Mouse (Mus musculus) heart, embryonic 14.5 days (tissue): ENCODE data around the gene Gm11444. TPM values are rescaled to one million over a fixed set of nuclear protein-coding genes. Genes with fewer than 3 reads are reported as not detected.
A peak's percentile ranks its signal among the peaks of the same experiment; 100 is the strongest.

Experiments
- ATAC-seq: fragments of 200-750 bp; cut with Nextera tagmentation; 2 replicates; pipeline ENCODE4 v1.8.0; 2017; ENCODE audit warnings: low read depth, moderate TSS enrichment; ENCODE audit not compliant: insufficient number of reproducible peaks, insufficient read depth, low FRiP score
- H3K27ac ChIP-seq, 2 experiments: fragments of 200-500 bp in 1 of 2; fragments of 300-500 bp in 1 of 2; sonication (generic) in 1 of 2; replicated peaks in 1 of 2; 2 replicates each; pipeline ENCODE4 v1.5.1; 2012 to 2014; ENCODE audit warnings: low read depth in 2 of 2, low read length in 2 of 2, control low read depth in 1 of 2, mild to moderate bottlenecking in 1 of 2, mixed read lengths in 1 of 2; ENCODE audit not compliant: control insufficient read depth in 1 of 2, insufficient read depth in 1 of 2
- H3K27me3 ChIP-seq: fragments of 300-500 bp; sonication (generic); 2 replicates; pipeline ENCODE4 v1.6.1; 2014; ENCODE audit warnings: mild to moderate bottlenecking, low read length, control low read depth; ENCODE audit not compliant: control insufficient read depth, insufficient read depth
- H3K36me3 ChIP-seq: fragments of 300-500 bp; sonication (generic); 2 replicates; pipeline ENCODE4 v1.6.1; 2014; ENCODE audit warnings: mild to moderate bottlenecking, control low read depth, low read length, mixed read lengths; ENCODE audit not compliant: control insufficient read depth, insufficient read depth
- H3K4me1 ChIP-seq, 2 experiments: fragments of 200-500 bp in 1 of 2; fragments of 300-500 bp in 1 of 2; sonication (generic) in 1 of 2; 2 replicates each; pipeline ENCODE4 v1.6.1; 2012 to 2014; ENCODE audit warnings: low read length in 2 of 2, control low read depth in 1 of 2, mixed read lengths in 1 of 2; ENCODE audit not compliant: control insufficient read depth in 2 of 2, insufficient read depth in 2 of 2
- H3K4me2 ChIP-seq: fragments of 300-500 bp; sonication (generic); 2 replicates; pipeline ENCODE4 v1.6.1; 2014; ENCODE audit warnings: mild to moderate bottlenecking, low read length
- H3K4me3 ChIP-seq, 2 experiments: fragments of 200-500 bp in 1 of 2; fragments of 300-500 bp in 1 of 2; sonication (generic) in 1 of 2; 2 replicates each; pipeline ENCODE4 v1.5.1; 2012 to 2014; ENCODE audit warnings: low read length in 2 of 2, mild to moderate bottlenecking in 2 of 2, control low read depth in 1 of 2, low read depth in 1 of 2, moderate library complexity in 1 of 2; ENCODE audit not compliant: control insufficient read depth in 1 of 2, insufficient read depth in 1 of 2
- H3K9ac ChIP-seq: fragments of 300-500 bp; sonication (generic); 2 replicates; pipeline ENCODE4 v1.6.1; 2014; ENCODE audit warnings: mild to moderate bottlenecking, low read length
- H3K9me3 ChIP-seq: fragments of 300-500 bp; sonication (generic); 2 replicates; pipeline ENCODE4 v1.6.1; 2016; ENCODE audit warnings: low read length, control low read depth; ENCODE audit not compliant: control insufficient read depth
- whole genome bisulfite sequencing: fragments of 180-500 bp; shearing (Covaris S2); extraction: QIAGEN DNeasy Blood & Tissue Kit; methylation state at CpG from one replicate; pipeline ENCODE4 v1.1.7; 2014; 5-methylcytosine and 5-hydroxymethylcytosine counted together
- polyA plus RNA-seq: library from polyadenylated mRNA; unstranded; fragments of >200 nt; fragmentation: Nextera tagmentation; extraction: Ambion mirVana; gene quantifications from 2 replicates; pipeline ENCODE4 v1.2.1, GENCODE M21; 2014

The Gm11444 gene
- polyA plus RNA-seq, 1 experiment from 2014 or later = not detected

GRCm38 (mm10) chr11:85820959-85821358 is 29.2 kb downstream of the Gm11444 start:
- Histone ChIP-seq H3K4me1 (peaks cover 27 to 31% of the 10 kb centered on the region in 2 experiments), H3K4me2 (no peak overlapping the region), H3K27me3 (peaks cover 29% of the 10 kb centered on the region), H3K36me3 (no peaks in the 10 kb centered on the region), H3K9ac (no peak overlapping the region), H3K9me3 (no peaks in the 10 kb centered on the region), H3K27ac (no peak overlapping the region), H3K4me3 (no peak overlapping the region)
- ATAC-seq = no peak
- WGBS = 89% methylated on average over 3 of the region's 3 CpGs

GRCm38 (mm10) chr11:85818401-85818800 is 31.7 kb downstream of the Gm11444 start:
- Histone ChIP-seq H3K9ac (peak overlapping the region; percentile 34; the same call in 1 of the 2 replicates), H3K27me3 (peaks cover 21% of the 10 kb centered on the region), H3K4me1 (peaks cover 29 to 45% of the 10 kb centered on the region in 2 experiments), H3K36me3 (no peaks in the 10 kb centered on the region), H3K4me3 (no peak overlapping the region), H3K4me2 (no peak overlapping the region), H3K9me3 (no peaks in the 10 kb centered on the region), H3K27ac (peak overlapping the region in 1 of 2 experiments; percentile 47; a peak in 2 of 4 replicates)
- no peak for ATAC-seq
- 33% methylated on average over 3 of the region's 3 CpGs for WGBS

GRCm38 (mm10) chr11:85816471-85816870 is 33.7 kb downstream of the Gm11444 start:
- Histone ChIP-seq H3K27ac (no peak overlapping the region), H3K9me3 (no peaks in the 10 kb centered on the region), H3K9ac (no peak overlapping the region), H3K27me3 (peaks cover 33% of the 10 kb centered on the region), H3K4me1 (peaks cover 27 to 42% of the 10 kb centered on the region in 2 experiments), H3K36me3 (no peaks in the 10 kb centered on the region), H3K4me2 (no peak overlapping the region), H3K4me3 (no peak overlapping the region)
- no peak for ATAC-seq
- 84% methylated on average over 5 of the region's 5 CpGs for WGBS

- Histone ChIP-seq H3K27me3 (peaks cover 29% of the 10 kb centered on the region), H3K4me1 (peaks cover 26 to 41% of the 10 kb centered on the region in 2 experiments), H3K4me2 (peak overlapping the region; percentile 14), H3K9ac (no peak overlapping the region), H3K9me3 (no peaks in the 10 kb centered on the region), H3K4me3 (no peak overlapping the region), H3K36me3 (no peaks in the 10 kb centered on the region), H3K27ac (peak overlapping the region in 1 of 2 experiments; percentile 25; a peak in 1 of 4 replicates)
- no peak for ATAC-seq
- WGBS = 32% methylated on average over 4 of the region's 4 CpGs
These were observed 35.5 kb downstream of the Gm11444 start for GRCm38 (mm10) chr11:85814678-85815077.

GRCm38 (mm10) chr11:85812201-85812966 is 37.7 kb downstream of the Gm11444 start:
- peaks cover 11 to 25% of the 10 kb centered on the region in 2 experiments for H3K4me1 ChIP-seq
- no peak for ATAC-seq
- peaks cover 29% of the 10 kb centered on the region for H3K27me3 ChIP-seq
- no peak overlapping the region for H3K4me3 ChIP-seq
- no peak overlapping the region for H3K27ac ChIP-seq
- 95% methylated on average over 12 of the region's 12 CpGs for WGBS
- H3K9me3 ChIP-seq = no peaks in the 10 kb centered on the region
- H3K4me2 ChIP-seq = no peak overlapping the region
- H3K9ac ChIP-seq = no peak overlapping the region
- no peaks in the 10 kb centered on the region for H3K36me3 ChIP-seq

GRCm38 (mm10) chr11:85811676-85812075 is 38.5 kb downstream of the Gm11444 start:
- H3K9ac ChIP-seq = no peak overlapping the region
- peaks cover 11 to 25% of the 10 kb centered on the region in 2 experiments for H3K4me1 ChIP-seq
- H3K9me3 ChIP-seq = no peaks in the 10 kb centered on the region
- no peak for ATAC-seq
- H3K4me2 ChIP-seq = no peak overlapping the region
- H3K36me3 ChIP-seq = no peaks in the 10 kb centered on the region
- H3K27me3 ChIP-seq = peaks cover 29% of the 10 kb centered on the region
- WGBS = 89% methylated on average over 5 of the region's 5 CpGs
- H3K4me3 ChIP-seq = no peak overlapping the region
- H3K27ac ChIP-seq = no peak overlapping the region

GRCm38 (mm10) chr11:85811229-85811628 is 38.9 kb downstream of the Gm11444 start:
- WGBS = 48% methylated on average over 4 of the region's 4 CpGs
- Histone ChIP-seq H3K36me3 (no peaks in the 10 kb centered on the region), H3K4me2 (no peak overlapping the region), H3K4me1 (peaks cover 11 to 25% of the 10 kb centered on the region in 2 experiments), H3K27me3 (peaks cover 27% of the 10 kb centered on the region), H3K4me3 (no peak overlapping the region), H3K9me3 (no peaks in the 10 kb centered on the region), H3K9ac (no peak overlapping the region), H3K27ac (no peak overlapping the region)
- ATAC-seq = no peak
